Mouse (Mus musculus): ENCODE measurements at regions not wholly inside any gene's neighbourhood (a gene's known extent, or its start where the extent isn't known, plus 50 kb on each side); places are given as distances from the start of the nearest gene placed in this dataset.

DNA sequence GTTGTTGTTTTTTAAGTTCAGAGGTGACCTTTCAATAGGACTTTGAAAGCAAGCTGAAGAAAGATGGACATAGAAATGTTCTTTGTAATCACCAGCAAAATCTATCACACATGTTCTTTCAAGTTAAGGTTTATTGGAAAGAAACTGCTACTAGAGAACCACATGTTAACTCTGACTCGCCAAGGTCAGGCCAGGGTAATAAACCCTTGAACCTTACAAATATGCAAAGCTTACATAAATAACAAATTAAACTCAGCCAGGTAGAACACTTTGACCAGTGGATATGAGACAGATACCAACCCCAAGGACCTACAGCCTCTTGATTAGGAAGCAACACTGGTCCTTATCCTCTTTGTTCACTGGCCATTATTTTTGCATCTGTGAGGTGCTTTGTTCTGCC is 433.4 kb upstream of the Nr2f2 start:
- TF ChIP-seq CTCF (conservative IDR thresholded peaks at IDR 0.05; ENCODE audit: insufficient read depth, insufficient read length, low read depth, low read length) = no peak
- no peak for TF ChIP-seq POLR2A (IDR thresholded peaks at IDR 0.05; ENCODE audit: low read depth, low read length)

All from kidney, adult 2 months (tissue).